Mouse (Mus musculus) urinary bladder, adult 2 months (tissue): ENCODE data around the gene Mfsd6l. TPM values are rescaled to one million over a fixed set of nuclear protein-coding genes. Genes with fewer than 3 reads are reported as not detected.

Experiments
- DNase-seq: peaks from one replicate; pipeline ENCODE4 v3.0.0; 2022; ENCODE audit warnings: low spot score
- polyA plus RNA-seq: library from polyadenylated mRNA; depleted of rRNA; stranded (reverse); fragments of >200 nt; gene quantifications from 2 replicates; pipeline ENCODE4 v1.2.3, GENCODE M21; 2012; rRNA removed

Gene Mfsd6l
- polyA plus RNA-seq: 1.0 and 1.6 TPM in 2 replicates

DNA sequence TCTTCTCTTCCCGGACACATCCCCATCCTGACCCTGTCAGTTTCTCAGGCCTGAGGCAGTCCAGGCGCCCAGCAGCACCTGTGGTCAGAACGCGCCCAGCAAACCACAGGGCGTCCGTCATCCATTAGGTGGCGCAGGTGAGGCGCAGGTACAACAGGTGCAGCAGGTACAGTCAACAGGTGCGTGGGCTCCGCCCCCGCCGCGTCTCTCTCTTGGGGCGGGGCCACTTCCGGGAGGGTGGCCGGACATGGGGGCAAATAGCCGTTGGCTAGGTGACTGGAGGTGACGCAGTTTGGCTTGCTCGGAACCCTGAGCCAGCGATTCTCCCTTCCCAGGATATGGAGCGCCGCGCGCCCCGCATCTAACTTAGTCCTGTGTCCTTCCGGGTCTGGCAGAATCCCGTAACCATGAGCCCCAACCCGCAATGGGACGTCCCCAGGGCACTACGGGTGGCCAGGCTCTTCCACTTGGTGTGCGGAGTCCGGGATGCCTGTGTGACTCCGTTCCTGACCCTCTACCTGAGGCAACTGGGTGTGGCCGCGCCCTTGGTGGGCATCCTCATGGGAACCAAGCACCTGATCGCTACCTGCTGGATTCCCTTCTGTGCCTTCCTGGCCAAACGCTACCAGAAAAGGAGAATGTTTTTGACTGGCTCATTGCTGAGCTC, at the start of gene Mfsd6l:
TSS of gene Mfsd6l (plus strand) at position 269 of the 667 bp plus-strand sequence.
- DNase-seq: peak; percentile 49

DNA sequence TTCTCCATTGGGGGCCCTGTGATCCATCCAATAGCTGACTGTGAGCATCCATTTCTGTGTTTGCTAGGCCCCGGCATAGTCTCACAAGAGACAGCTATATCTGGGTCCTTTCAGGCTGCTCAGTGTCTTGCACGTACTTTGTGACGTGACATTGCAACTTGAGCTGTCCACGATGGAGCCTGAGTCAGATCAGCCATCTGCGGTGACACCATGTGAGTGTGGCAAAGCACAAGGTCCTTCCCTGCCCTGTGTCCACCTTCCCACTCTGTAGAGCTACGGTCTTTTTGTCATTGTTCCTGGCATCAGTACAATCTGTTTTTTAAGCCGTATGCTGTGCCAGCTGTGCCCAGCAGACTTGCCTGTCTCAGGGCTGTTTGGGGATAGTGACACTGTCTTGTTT, 48.7 kb upstream of the Mfsd6l start:
- no peak for DNase-seq

DNA sequence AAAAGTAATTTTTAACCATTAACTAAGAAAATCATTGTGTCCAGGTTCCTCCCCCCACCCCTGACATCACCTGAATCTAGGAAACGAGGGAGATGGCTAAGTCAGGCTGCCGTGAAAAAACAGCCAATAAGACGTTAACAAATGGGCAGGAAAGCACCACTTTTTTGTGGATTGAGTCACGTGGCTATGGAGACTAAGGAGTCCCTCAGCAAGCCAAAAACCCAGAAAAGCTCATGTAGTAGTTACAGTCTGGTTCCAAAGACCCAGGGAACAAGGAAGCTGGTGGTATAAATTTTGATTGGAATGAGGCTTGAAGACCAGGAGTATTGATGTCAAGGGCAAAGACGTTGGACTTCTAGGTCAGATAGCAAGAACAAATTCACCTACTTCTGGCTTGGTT, 47.4 kb upstream of the Mfsd6l start:
- no peak for DNase-seq

DNA sequence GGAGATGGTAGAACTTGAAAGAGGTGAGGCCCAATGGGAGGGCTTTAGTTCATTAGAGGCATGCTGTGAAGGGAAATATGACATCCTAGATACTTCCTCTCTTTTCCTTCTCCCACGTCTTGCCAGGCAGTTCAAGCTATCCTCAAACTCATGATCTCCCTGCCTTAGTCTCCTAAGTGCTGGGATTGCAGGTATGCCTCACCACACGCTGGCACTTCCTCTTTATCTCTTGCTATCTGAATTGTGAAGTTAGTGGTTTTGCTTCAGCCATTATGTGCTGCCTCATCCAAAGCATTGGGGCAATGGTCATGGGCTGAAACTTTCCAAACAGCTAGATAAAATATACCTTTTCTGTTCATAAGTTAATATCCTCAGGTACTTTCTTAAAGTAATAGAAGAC, 46.8 kb upstream of the Mfsd6l start:
- DNase-seq: no peak

DNA sequence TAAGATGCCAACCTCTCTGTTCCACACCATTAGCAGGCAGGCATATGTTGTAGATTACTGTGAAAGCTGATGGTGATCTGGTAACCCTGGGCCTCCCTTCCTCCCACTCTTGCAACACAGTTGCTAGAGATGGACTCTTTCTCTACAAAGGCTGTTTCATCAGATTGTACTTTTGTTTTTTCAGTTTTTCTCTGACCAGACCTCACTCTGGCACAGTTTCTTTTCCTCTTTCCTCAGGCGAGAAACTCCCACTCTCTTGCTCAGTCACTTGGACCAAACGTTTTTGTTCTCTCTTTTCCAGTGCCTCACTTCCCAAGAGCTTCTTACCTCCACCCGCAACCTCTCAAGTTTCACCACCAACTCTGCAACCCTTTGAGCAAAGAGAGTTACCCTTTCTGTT, 42.0 kb upstream of the Mfsd6l start:
- DNase-seq: no peak

DNA sequence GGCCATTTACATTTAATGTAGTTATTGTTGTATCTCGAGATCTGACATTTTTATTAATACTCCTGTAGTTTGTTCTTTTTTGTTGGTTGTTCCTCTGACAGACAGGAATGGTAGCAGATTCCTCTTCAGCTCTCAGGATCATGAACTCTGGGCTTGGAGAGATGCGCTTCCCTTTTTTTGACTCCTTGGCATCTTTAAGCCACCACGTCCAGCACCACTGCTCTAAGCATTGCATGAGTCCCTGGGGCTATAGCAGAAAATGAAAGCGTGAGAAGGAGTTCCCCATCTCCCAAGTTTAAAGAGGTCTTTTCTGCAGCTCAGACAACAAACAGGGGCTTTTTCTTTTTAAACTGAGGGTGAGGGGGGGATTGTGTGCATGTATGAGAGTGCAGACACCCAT, 36.6 kb upstream of the Mfsd6l start:
- no peak for DNase-seq

DNA sequence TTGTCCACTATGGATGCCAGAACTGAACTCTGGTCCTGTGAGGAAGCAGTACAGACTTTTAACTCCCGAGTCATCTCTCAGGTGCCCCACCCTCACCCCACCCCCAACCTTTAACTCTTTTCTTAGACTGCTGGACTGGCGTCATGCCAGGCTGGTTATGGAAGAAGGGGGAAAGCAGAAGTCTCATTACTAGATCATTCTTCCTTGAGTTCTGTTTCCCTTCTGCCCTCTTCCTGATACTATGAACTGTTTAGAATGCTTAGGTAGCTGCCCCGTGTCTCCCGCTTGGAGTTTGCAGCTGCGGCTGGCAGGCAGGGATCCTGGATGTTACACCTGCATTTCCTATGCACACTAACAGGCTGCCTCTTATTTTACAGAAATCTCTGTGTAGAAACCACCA, 36.2 kb upstream of the Mfsd6l start:
- no peak for DNase-seq

DNA sequence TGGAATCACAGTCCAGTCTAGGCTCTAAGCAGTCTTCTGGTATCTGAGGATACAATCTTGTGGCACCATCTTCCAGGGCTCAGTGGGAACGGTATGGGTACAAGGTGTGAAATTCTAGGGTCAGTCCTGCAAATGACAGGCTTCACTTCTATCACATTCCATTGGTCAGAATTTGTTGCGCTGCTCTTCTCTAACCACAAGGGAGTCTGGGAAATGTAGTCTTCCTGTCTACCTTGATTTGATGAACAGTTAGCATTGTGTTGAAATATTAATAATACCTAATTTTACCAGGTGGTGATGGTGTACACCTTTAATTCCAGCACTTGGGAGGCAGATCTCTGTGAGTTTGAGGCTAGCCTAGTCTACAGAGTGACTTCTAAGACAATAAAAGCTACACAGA, 35.5 kb upstream of the Mfsd6l start:
- no peak for DNase-seq

DNA sequence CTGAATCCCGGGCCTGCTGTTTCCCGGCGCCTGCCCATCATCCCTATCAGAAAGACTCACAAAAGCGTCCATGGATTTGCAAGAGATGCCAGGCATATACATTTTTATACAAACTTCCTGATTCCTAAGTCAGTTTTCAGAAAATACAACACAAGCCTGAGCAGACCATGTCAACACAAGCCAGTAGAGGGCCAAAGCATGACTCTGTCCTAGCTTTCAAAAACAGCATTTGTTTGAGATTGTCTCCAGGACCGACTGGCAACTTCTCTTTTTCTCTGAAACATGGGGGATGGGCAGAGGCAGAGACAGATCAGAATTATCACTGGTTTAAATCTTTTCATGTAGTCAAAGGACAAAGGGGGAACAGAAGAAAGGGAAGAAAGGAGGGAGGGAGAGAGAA, 34.6 kb upstream of the Mfsd6l start:
- DNase-seq: no peak

DNA sequence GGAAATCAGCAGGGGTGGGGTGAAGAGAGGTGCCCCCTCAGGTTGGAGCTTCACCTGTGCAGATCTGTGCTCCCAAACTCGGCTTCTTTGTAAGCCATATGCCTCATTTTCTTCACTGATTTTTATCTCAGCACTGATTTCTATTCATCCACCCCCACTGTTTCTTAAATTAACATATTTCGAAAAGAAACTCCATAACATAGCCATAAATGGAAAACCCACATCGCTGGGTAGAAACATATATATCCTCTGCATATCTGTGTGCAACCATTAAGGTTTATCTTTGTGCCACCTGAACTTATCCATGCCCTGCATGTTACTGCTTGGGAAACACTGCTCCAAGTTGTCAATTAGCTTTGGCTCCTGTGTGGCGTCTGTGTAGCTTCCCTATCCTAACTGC, 29.5 kb upstream of the Mfsd6l start:
- DNase-seq: no peak

DNA sequence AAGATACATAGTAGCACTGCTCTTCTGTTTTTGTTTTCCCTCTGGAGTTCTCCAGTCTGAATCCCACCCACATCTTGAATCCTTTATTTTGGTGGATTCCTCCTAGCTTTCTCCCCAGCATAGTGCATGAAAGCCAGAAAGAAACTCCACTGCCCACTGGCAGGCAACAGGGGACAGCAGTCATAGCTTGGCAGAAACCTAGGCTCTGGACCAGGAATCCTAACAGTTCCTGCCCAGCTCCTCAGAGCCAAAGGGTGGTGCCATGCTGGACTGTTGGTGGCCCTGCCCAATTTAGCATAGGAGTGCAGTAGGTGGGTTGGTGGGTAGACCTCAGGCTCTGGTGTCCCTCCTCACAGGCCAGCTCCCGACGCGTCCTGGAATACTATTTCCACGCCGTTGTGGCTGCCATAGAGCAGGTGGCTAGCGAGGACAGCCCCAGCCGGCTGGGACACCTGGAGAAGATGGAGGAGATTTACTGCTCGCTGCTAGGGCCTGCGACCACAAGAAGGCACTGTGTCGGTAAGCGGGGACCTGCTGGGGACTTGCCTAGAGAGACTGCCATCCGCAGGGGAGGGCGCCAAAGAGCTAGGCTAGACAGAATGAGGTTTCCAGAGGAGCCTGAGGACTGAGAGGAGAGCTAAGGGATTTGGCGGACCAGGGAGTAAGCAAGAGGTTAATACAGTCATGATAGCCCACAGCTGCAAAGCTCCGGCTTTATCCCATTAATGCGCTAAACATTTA, 24.8 kb upstream of the Mfsd6l start:
- DNase-seq: no peak

DNA sequence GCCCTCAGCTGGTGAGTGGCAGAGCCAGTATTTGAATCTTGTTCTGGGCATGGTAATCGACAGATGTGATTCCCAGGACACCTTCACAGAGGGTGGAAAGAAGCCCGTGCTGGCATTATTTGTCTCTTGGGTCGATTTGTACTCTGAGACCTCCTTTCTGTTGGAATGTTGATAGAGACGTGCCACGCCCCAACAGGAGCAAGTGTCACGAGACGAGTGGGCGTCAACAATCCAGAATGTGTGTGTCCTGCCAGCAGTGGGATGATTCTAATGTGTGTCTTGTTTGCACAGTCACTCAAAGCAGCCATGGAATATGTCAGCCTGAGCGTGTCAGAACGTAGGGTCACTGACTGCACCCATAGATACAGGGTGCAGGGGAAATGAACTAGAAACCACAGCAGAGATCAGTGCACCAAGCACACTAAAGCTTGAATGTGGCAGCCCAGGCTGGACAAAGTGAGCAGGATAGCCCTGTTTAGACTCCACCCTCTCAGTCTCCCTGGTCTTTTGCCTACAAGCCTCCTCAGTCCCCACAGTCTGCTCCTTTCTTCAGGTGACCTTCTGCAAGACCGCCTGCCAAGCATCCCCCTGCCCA, 23.9 kb upstream of the Mfsd6l start:
- no peak for DNase-seq

DNA sequence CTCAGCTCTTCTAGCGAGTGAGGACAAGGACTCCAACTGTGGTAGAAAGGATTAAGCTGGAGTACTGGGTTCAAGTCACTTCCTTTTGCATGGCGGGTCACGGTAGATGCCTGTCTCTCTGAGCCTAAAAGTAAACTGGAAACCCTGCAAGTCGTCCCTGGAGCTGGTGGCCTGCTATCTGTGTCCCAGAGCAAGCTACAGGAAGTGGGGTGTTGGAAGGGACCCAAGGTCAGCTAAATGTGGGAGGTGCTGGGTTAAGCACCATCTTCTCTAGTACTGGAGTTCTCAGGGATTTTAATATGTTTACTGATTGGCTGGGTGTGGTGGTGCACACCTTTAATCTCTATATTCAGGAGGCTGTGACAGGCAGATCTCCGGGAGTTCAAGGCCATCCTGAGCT, 23.2 kb upstream of the Mfsd6l start:
- DNase-seq: no peak

DNA sequence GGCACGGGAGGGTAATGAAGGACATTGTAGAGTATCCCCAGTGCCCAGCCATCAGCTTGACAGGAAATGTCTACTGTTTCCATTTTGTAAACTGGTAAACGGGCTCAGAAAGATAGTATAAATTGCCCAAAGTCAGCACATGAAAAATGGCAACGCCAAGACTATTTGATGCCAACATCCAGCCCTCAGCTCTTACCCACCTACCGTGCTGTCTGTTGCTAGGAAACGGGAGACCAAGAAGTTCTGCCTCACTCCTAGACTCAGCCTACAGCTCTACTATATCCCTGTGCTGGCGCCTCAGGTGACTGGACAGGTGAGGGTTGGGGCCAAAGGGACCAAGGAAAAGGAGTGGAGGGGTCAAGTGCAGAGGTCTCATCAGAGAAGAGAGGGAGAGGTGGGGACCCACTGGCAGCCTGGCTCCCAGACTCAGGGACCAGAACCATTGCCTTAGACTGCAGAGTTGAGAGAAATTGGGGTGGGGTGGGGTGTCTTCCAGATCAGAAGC, 22.0 kb upstream of the Mfsd6l start:
- no peak for DNase-seq

DNA sequence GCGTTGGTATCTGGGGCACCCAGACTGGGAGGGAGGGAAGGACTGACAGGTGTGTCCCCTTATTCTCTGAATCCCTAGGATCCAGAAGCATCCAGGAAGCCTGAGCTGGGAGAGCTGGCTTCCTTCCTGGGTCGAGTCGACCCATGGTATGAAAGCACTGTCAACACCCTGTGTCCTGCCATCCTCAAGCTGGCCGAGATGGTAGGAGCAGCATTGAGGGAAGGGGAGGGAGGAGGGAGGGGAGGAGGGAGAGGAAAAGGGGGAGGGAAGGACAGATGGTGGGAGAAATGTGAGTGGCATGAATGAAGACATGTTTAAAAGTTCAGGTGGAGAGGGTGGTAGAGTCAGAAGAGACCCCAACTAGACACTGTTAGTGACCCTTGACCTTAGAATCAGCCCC, 20.0 kb upstream of the Mfsd6l start:
- DNase-seq: no peak

DNA sequence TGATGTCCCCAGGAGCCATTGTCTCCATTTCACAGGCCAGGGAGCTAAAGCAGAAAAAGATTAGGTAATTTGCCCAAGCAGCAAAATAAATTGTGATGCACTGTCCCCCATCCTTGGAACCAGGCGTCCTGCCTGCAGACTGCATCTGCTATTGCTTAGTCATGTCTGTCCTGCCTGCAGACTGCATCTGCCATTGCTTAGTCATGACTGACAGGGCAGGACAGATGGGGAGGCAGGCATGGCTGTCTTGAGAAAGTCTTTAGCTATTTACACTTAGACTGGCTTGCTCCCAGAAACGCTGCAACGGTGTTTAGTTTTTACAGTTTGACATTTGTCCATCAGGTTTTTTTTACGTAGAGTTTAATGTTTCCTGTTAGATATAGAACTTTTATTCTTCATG, 19.5 kb upstream of the Mfsd6l start:
- no peak for DNase-seq

DNA sequence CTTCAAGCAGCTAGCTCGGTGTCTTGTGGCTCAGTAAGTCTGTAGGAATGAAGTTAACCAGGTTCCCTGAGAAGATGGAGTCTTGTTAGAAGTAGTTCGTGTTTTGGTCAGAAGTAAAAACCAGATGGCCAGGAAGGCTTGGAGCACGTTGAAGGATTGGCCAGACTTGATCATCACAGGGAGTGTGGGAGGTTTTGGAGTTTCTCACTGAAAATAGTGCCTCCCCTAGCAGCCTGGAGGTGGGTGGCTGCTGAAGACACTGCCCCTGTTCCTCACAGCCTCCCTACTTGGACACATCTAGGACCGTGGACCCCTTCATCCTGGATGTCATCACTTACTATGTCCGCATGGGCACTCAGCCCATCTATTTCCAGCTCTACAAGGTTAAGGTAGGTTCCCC, 16.4 kb upstream of the Mfsd6l start:
- DNase-seq: no peak

DNA sequence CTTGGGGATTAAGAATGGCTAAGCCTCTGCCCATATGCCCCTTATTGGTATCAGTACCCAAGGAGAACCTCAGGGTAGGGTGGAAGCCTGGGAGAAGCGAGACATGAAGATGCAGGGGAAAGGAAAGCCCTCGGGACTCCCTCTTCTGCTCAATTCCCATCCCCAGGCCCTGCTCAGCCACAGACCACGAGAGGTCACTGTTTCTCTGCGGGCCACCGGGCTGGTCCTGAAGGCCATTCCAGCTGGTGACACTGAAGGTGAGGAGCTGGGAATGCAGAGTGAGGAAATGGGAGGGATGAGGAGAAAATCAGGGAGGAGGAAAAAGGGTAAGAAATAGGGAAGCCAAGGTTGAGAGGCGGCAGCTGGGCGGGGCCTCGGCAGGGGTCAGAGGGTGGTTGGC, 11.4 kb upstream of the Mfsd6l start:
- no peak for DNase-seq

DNA sequence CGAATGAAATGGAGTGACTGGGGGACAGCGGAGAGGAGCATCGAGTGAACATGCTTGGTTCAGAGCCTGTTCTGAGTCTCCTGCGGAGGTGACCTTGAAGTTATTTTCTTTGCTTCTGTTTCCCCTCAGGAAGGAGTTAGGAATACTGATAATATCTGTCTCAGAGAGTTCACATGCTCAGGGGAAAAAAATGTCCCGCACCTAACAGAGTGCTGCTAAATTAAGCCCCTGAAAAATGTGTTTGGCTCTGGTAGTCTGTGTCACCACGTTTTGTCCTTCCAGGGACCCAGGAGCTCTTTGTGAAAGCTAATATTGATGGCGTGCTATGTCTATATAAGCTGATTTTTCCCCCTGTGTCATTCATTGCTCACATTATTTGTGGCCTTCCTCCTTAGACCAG, 10.8 kb upstream of the Mfsd6l start:
- DNase-seq: no peak

DNA sequence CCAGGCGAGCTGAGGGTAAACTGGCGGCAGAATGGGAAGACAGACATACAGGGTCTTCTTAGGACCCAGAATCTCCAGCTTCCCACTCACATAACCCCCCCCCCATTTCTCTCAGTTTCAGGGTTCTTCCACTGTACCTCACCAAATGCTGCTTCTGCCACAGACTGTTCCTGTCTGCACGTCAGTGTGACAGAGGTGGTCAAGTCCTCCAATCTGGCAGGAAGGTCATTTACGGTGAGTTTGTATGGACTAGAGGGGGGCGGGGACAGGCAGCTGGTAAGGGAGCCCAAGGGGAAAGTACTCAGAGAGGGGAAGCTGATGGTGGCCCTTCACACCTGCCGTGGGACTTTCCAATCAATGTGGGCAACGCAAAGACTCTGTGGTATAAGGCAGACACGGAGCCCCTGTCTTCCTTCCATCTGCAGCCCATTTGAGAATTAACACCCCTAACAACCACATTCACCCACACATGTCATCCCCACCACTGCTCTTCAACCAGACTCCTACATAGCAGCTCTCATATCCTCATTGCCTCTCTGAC, 10.2 kb upstream of the Mfsd6l start:
- DNase-seq: no peak

DNA sequence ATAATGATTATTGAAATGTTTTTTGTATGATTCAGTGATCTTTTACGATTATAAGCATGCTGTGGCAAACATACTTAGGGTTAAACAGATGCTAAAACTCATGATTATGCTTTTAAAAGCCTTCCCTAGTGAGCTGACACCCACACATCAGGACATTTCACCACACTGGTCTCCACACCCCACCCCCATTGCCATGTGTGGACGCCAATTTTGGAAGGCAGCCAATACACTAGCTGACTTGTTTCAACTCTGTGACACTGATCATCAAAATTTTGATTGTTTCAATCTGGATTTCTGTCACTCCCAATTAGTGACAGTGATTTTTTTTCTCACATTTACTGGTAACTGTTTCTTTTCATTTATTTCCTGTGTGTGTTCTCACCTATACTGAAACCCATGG, 8.5 kb upstream of the Mfsd6l start:
- DNase-seq: no peak

DNA sequence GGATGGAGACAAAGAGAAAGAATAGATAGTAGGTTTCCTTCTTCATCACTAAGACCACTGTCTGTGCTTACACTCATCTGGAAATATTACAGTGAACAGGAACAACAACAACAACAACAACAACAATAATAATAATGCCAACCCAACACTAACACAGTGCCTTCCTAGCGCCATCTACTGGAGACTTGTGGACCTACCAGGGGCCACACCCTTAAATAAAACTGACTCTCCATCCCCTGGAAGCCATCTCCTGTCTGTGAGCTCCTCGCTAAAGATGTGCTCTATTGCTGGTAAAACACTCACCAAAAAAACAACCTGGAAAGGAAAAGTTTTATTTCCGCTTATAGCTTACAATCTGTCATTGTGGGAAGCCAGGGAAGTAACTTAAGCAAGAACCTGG, 6.4 kb upstream of the Mfsd6l start:
- DNase-seq: no peak

DNA sequence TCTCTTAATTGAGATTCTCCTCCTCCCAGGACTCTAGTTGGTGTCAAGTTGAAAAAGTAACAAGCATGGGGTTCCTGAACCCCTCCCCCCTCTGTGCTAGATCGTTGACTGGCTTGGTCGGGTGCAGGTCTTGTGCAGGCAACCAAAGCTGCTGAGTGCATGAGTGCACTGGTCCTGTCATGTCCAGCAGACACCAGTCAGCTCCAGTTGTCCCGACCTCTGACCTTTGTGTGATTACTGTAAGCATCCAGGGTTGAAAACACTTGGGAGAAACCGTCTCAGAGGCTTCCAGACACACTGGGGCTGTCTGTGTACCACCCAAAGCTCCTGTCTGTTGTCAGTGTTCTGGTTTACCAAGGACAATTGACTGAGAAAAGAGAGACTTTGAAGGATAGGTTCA, 5.6 kb upstream of the Mfsd6l start:
- DNase-seq: no peak
